Mouse (Mus musculus): ENCODE measurements around the gene Mrpl45. TPM values are rescaled to one million over a fixed set of nuclear protein-coding genes. Genes with fewer than 3 reads are reported as not detected.
"Not testable (repeated sequence)": the region's sequence is repeated elsewhere in the genome, so short reads cannot be mapped to it uniquely, and the experiment has no call there.

Gene Mrpl45
- polyA plus RNA-seq (2012; ENCODE audit: insufficient read depth, insufficient read length, missing spikeins) = 33.0 and 37.6 TPM in 2 replicates

- peak within 1 kb of the TSS; percentile 76 for H3K27ac ChIP-seq (ENCODE audit: insufficient read depth, low read depth, low read length)
- TF ChIP-seq CTCF (IDR thresholded peaks at IDR 0.05; ENCODE audit: low read depth, low read length) (no peak), POLR2A (IDR thresholded peaks at IDR 0.05; ENCODE audit: borderline replicate concordance, low read depth, low read length) (no peak)
- H3K4me3 ChIP-seq (ENCODE audit: insufficient read depth, low read length) = peak within 1 kb of the TSS; percentile 81
- H3K4me1 ChIP-seq (ENCODE audit: control insufficient read depth, insufficient read depth, low read length) = peaks cover 16% of the 10 kb centered on the region
Measured at GRCm38 (mm10) chr11:97315504-97316503, at the start of gene Mrpl45. TSS of gene Mrpl45 (plus strand) at chr11:97315716.

DNA sequence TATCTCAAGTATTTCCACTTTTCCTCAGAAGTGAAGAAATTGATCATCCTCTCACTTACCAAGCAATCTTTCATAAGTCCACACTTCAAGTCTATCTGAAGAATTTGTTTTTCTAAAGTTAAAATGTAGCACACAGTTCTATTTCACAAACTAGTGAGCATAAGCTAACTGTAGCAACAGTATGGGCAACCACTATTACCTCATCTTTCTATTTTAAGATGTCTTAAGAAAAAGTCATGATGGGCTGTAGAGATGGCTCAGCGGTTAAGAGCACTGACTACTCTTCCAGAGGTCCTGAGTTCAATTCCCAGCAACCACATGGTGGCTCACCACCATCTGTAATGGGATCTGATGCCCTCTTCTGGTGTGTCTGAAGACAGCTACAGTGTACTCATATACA, 49.0 kb upstream of the Mrpl45 start:
- not testable (repeated sequence) for H3K4me3 ChIP-seq (ENCODE audit: insufficient read depth, low read length); H3K27ac ChIP-seq (ENCODE audit: insufficient read depth, low read depth, low read length)
- H3K4me1 ChIP-seq (ENCODE audit: control insufficient read depth, insufficient read depth, low read length) = peaks cover 17% of the 10 kb centered on the region

- not testable (repeated sequence) for H3K4me3 ChIP-seq (ENCODE audit: insufficient read depth, low read length); H3K27ac ChIP-seq (ENCODE audit: insufficient read depth, low read depth, low read length)
- H3K4me1 ChIP-seq (ENCODE audit: control insufficient read depth, insufficient read depth, low read length) = peaks cover 30% of the 10 kb centered on the region
Measured at GRCm38 (mm10) chr11:97270004-97270403, 45.5 kb upstream of the Mrpl45 start.

DNA sequence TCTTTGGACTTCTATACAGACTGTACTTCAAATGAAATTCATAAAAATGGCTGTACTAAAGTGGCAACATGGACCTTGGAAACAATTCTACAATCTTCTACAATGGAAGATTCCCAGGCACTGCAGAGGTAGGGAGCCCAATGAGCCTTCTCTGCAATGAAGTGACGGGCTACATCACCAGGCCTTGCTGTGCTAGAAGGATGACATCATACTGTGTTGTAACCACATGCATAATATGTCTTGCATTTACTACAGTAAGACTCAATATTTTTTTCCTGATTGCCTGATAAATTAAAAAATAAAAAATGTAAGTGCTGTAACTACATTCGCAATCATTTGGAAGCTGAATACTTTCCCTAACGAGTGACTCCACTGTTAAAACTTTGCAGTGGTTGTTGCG, 42.7 kb upstream of the Mrpl45 start:
- H3K4me3 ChIP-seq (ENCODE audit: insufficient read depth, low read length) = no peak overlapping the region
- TF ChIP-seq POLR2A (IDR thresholded peaks at IDR 0.05; ENCODE audit: borderline replicate concordance, low read depth, low read length) (no peak), CTCF (IDR thresholded peaks at IDR 0.05; ENCODE audit: low read depth, low read length) (no peak)
- H3K27ac ChIP-seq (ENCODE audit: insufficient read depth, low read depth, low read length) = no peak overlapping the region
- peaks cover 32% of the 10 kb centered on the region for H3K4me1 ChIP-seq (ENCODE audit: control insufficient read depth, insufficient read depth, low read length)

GRCm38 (mm10) chr11:97273613-97274012, 41.9 kb upstream of the Mrpl45 start:
- Histone ChIP-seq H3K27ac (ENCODE audit: insufficient read depth, low read depth, low read length) (0 out of 2 replicates have a peak overlapping the region, but pooled peaks have one; percentile 6), H3K4me3 (ENCODE audit: insufficient read depth, low read length) (no peak overlapping the region), H3K4me1 (ENCODE audit: control insufficient read depth, insufficient read depth, low read length) (peaks cover 33% of the 10 kb centered on the region)
- no peak for TF ChIP-seq CTCF (IDR thresholded peaks at IDR 0.05; ENCODE audit: low read depth, low read length)
- TF ChIP-seq POLR2A (IDR thresholded peaks at IDR 0.05; ENCODE audit: borderline replicate concordance, low read depth, low read length) = no peak

DNA sequence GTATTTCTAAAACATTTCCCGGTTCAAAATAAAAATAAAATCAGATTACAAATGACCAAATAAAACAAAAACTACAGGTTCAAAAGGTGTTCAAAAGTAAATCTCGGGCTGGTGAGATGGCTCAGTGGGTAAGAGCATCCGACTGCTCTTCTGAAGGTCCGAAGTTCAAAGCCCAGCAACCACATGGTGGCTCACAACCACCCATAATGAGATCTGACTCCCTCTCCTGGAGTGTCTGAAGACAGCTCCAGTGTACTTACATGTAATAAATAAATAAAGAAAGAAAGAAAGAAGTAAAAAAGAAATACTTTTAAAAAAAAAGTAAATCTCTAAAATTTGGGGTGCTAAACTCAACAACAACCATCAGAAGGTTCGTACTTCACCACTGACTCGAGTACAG, 40.6 kb upstream of the Mrpl45 start:
- not testable (repeated sequence) for H3K27ac ChIP-seq (ENCODE audit: insufficient read depth, low read depth, low read length); H3K4me3 ChIP-seq (ENCODE audit: insufficient read depth, low read length)
- peaks cover 33% of the 10 kb centered on the region for H3K4me1 ChIP-seq (ENCODE audit: control insufficient read depth, insufficient read depth, low read length)

DNA sequence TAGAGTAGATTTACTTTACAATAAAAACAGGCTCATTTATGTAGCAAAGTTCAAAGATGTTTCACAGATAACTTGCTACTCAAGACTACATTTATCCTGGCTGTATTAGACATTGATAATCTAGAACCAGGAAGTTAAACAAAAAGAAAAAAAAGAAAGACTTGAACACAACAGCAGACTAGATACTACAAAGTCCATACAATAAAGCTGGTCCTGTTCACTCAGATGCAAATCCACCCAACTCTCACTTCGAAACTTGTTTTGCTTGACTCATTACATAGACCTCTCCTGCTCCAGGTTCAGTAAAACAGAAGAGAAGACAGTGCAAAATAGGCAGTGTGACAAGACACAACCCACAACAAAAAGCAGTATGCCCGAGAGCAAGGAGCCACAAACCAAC, 40.2 kb upstream of the Mrpl45 start:
- no peak overlapping the region for H3K27ac ChIP-seq (ENCODE audit: insufficient read depth, low read depth, low read length)
- no peak overlapping the region for H3K4me3 ChIP-seq (ENCODE audit: insufficient read depth, low read length)
- peaks cover 33% of the 10 kb centered on the region for H3K4me1 ChIP-seq (ENCODE audit: control insufficient read depth, insufficient read depth, low read length)
- TF ChIP-seq CTCF (IDR thresholded peaks at IDR 0.05; ENCODE audit: low read depth, low read length) (no peak), POLR2A (IDR thresholded peaks at IDR 0.05; ENCODE audit: borderline replicate concordance, low read depth, low read length) (no peak)

GRCm38 (mm10) chr11:97276019-97276418, 39.5 kb upstream of the Mrpl45 start:
- H3K4me1 ChIP-seq (ENCODE audit: control insufficient read depth, insufficient read depth, low read length) = peaks cover 33% of the 10 kb centered on the region
- H3K4me3 ChIP-seq (ENCODE audit: insufficient read depth, low read length) = no peak overlapping the region
- no peak for TF ChIP-seq POLR2A (IDR thresholded peaks at IDR 0.05; ENCODE audit: borderline replicate concordance, low read depth, low read length)
- TF ChIP-seq CTCF (IDR thresholded peaks at IDR 0.05; ENCODE audit: low read depth, low read length) = no peak
- no peak overlapping the region for H3K27ac ChIP-seq (ENCODE audit: insufficient read depth, low read depth, low read length)

DNA sequence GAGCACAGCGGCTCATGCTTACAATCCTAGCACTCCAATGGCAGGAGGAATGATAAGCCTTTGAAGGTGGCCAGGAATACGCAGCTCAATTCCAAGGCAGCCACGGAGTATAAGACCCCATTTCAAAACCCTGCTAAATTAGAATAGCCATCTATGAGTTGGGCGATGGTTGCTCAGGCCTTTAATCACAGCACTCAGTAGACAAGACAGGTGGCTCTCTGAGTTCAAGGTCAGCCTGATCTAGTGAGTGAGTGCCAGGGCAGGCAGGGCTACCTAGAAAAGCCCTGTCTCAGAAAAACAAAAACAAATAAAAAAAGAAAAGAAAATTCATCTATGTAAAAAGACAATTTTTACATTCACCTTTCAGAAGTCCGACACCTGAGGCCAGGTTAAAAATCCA, 38.4 kb upstream of the Mrpl45 start:
- peaks cover 33% of the 10 kb centered on the region for H3K4me1 ChIP-seq (ENCODE audit: control insufficient read depth, insufficient read depth, low read length)
- TF ChIP-seq POLR2A (IDR thresholded peaks at IDR 0.05; ENCODE audit: borderline replicate concordance, low read depth, low read length) (no peak), CTCF (IDR thresholded peaks at IDR 0.05; ENCODE audit: low read depth, low read length) (no peak)
- no peak overlapping the region for H3K27ac ChIP-seq (ENCODE audit: insufficient read depth, low read depth, low read length)
- H3K4me3 ChIP-seq (ENCODE audit: insufficient read depth, low read length) = no peak overlapping the region

GRCm38 (mm10) chr11:97278456-97278855, 37.1 kb upstream of the Mrpl45 start:
- TF ChIP-seq POLR2A (IDR thresholded peaks at IDR 0.05; ENCODE audit: borderline replicate concordance, low read depth, low read length) (no peak), CTCF (IDR thresholded peaks at IDR 0.05; ENCODE audit: low read depth, low read length) (no peak)
- Histone ChIP-seq H3K4me3 (ENCODE audit: insufficient read depth, low read length) (peak overlapping the region; percentile 99), H3K4me1 (ENCODE audit: control insufficient read depth, insufficient read depth, low read length) (peaks cover 24% of the 10 kb centered on the region), H3K27ac (ENCODE audit: insufficient read depth, low read depth, low read length) (peak overlapping the region; percentile 87)
